Mouse (Mus musculus): ENCODE measurements at regions not wholly inside any gene's neighbourhood (a gene's known extent, or its start where the extent isn't known, plus 50 kb on each side); places are given as distances from the start of the nearest gene placed in this dataset.

GRCm38 (mm10) chr12:26187091-26187862 lies 227.8 kb downstream of the Rnf144a start:
- no peak for TF ChIP-seq POLR2A (IDR thresholded peaks at IDR 0.05; ENCODE audit: borderline replicate concordance, low read depth, low read length)
- TF ChIP-seq CTCF (IDR thresholded peaks at IDR 0.05; ENCODE audit: low read depth, low read length), result no peak
- Histone ChIP-seq H3K4me1 (ENCODE audit: control insufficient read depth, insufficient read depth, low read length) (no peaks in the 10 kb centered on the region), H3K4me3 (ENCODE audit: insufficient read depth, low read length) (no peak overlapping the region), H3K27ac (ENCODE audit: insufficient read depth, low read depth, low read length) (no peak overlapping the region)

- no peaks in the 10 kb centered on the region for H3K4me1 ChIP-seq (ENCODE audit: control insufficient read depth, insufficient read depth, low read length)
- no peak for TF ChIP-seq CTCF (IDR thresholded peaks at IDR 0.05; ENCODE audit: low read depth, low read length)
- no peak for TF ChIP-seq POLR2A (IDR thresholded peaks at IDR 0.05; ENCODE audit: borderline replicate concordance, low read depth, low read length)
- H3K4me3 ChIP-seq (ENCODE audit: insufficient read depth, low read length), result no peak overlapping the region
- H3K27ac ChIP-seq (ENCODE audit: insufficient read depth, low read depth, low read length), result no peak overlapping the region
These were observed 230.2 kb downstream of the Rnf144a start for GRCm38 (mm10) chr12:26184701-26185460.

- H3K4me1 ChIP-seq (ENCODE audit: control insufficient read depth, insufficient read depth, low read length), result no peaks in the 10 kb centered on the region
- TF ChIP-seq POLR2A (IDR thresholded peaks at IDR 0.05; ENCODE audit: borderline replicate concordance, low read depth, low read length) (no peak), CTCF (IDR thresholded peaks at IDR 0.05; ENCODE audit: low read depth, low read length) (no peak)
- no peak overlapping the region for H3K27ac ChIP-seq (ENCODE audit: insufficient read depth, low read depth, low read length)
- no peak overlapping the region for H3K4me3 ChIP-seq (ENCODE audit: insufficient read depth, low read length)
These were observed 232.0 kb downstream of the Rnf144a start for GRCm38 (mm10) chr12:26183021-26183420.

GRCm38 (mm10) chr12:26180846-26181245 lies 234.2 kb downstream of the Rnf144a start:
- TF ChIP-seq CTCF (IDR thresholded peaks at IDR 0.05; ENCODE audit: low read depth, low read length), result no peak
- TF ChIP-seq POLR2A (IDR thresholded peaks at IDR 0.05; ENCODE audit: borderline replicate concordance, low read depth, low read length), result no peak
- Histone ChIP-seq H3K4me1 (ENCODE audit: control insufficient read depth, insufficient read depth, low read length) (no peaks in the 10 kb centered on the region), H3K4me3 (ENCODE audit: insufficient read depth, low read length) (no peak overlapping the region), H3K27ac (ENCODE audit: insufficient read depth, low read depth, low read length) (no peak overlapping the region)

- TF ChIP-seq CTCF (IDR thresholded peaks at IDR 0.05; ENCODE audit: low read depth, low read length), result no peak
- TF ChIP-seq POLR2A (IDR thresholded peaks at IDR 0.05; ENCODE audit: borderline replicate concordance, low read depth, low read length), result no peak
- Histone ChIP-seq H3K4me1 (ENCODE audit: control insufficient read depth, insufficient read depth, low read length) (no peaks in the 10 kb centered on the region), H3K27ac (ENCODE audit: insufficient read depth, low read depth, low read length) (no peak overlapping the region), H3K4me3 (ENCODE audit: insufficient read depth, low read length) (no peak overlapping the region)
These were observed 238.8 kb downstream of the Rnf144a start for GRCm38 (mm10) chr12:26176231-26176662.

- H3K4me1 ChIP-seq (ENCODE audit: control insufficient read depth, insufficient read depth, low read length), result no peaks in the 10 kb centered on the region
- no peak for TF ChIP-seq POLR2A (IDR thresholded peaks at IDR 0.05; ENCODE audit: borderline replicate concordance, low read depth, low read length)
- no peak overlapping the region for H3K27ac ChIP-seq (ENCODE audit: insufficient read depth, low read depth, low read length)
These were observed 251.6 kb downstream of the Rnf144a start for GRCm38 (mm10) chr12:26163416-26163815.

GRCm38 (mm10) chr12:26160861-26161615 lies 254.0 kb downstream of the Rnf144a start:
- no peak for TF ChIP-seq CTCF (IDR thresholded peaks at IDR 0.05; ENCODE audit: low read depth, low read length)
- TF ChIP-seq POLR2A (IDR thresholded peaks at IDR 0.05; ENCODE audit: borderline replicate concordance, low read depth, low read length), result no peak
- Histone ChIP-seq H3K27ac (ENCODE audit: insufficient read depth, low read depth, low read length) (no peak overlapping the region), H3K4me3 (ENCODE audit: insufficient read depth, low read length) (no peak overlapping the region), H3K4me1 (ENCODE audit: control insufficient read depth, insufficient read depth, low read length) (no peaks in the 10 kb centered on the region)

More at GRCm38 (mm10) chr12:26163416-26163815, 251.6 kb downstream of the Rnf144a start:
- no peak overlapping the region for H3K4me3 ChIP-seq (ENCODE audit: insufficient read depth, low read length)

GRCm38 (mm10) chr12:26152992-26153391 lies 262.1 kb downstream of the Rnf144a start:
- H3K4me1 ChIP-seq (ENCODE audit: control insufficient read depth, insufficient read depth, low read length), result no peaks in the 10 kb centered on the region
- no peak overlapping the region for H3K4me3 ChIP-seq (ENCODE audit: insufficient read depth, low read length)
- no peak overlapping the region for H3K27ac ChIP-seq (ENCODE audit: insufficient read depth, low read depth, low read length)
- TF ChIP-seq POLR2A (IDR thresholded peaks at IDR 0.05; ENCODE audit: borderline replicate concordance, low read depth, low read length), result no peak
- no peak for TF ChIP-seq CTCF (IDR thresholded peaks at IDR 0.05; ENCODE audit: low read depth, low read length)

GRCm38 (mm10) chr12:26146336-26146735 lies 268.7 kb downstream of the Rnf144a start:
- Histone ChIP-seq H3K27ac (ENCODE audit: insufficient read depth, low read depth, low read length) (no peak overlapping the region), H3K4me1 (ENCODE audit: control insufficient read depth, insufficient read depth, low read length) (no peaks in the 10 kb centered on the region), H3K4me3 (ENCODE audit: insufficient read depth, low read length) (no peak overlapping the region)
- TF ChIP-seq POLR2A (IDR thresholded peaks at IDR 0.05; ENCODE audit: borderline replicate concordance, low read depth, low read length), result no peak
- no peak for TF ChIP-seq CTCF (IDR thresholded peaks at IDR 0.05; ENCODE audit: low read depth, low read length)

Measured in bone marrow macrophage, adult 2 months (primary cell).